Mouse (Mus musculus) left cerebral cortex, postnatal 14 days (tissue): ENCODE measurements around the gene Ska3. TPM values are rescaled to one million over a fixed set of nuclear protein-coding genes. Genes with fewer than 3 reads are reported as not detected.
"Not testable (repeated sequence)": the region's sequence is repeated elsewhere in the genome, so short reads cannot be mapped to it uniquely, and the experiment has no call there.

Experiments
- DNase-seq, 2 experiments: peaks; one replicate each; pipeline ENCODE4 v3.0.0; 2021 to 2022; ENCODE audit warnings: low spot score in 2 of 2, mixed read lengths in 1 of 2
- intact Hi-C: fragments of 180-260 bp; cut with DNase I; formaldehyde crosslinking; loops from one replicate; pipeline ENCODE4 v1.15.1; 2025
- long read RNA-seq, 2 experiments: library from polyadenylated mRNA; stranded (forward); transcript quantifications; one replicate each; pipeline ENCODE4 v2.0.0; 2021
- total RNA-seq, 2 experiments: library from RNA; stranded (reverse); gene quantifications; 2 replicates each; pipeline ENCODE4 v1.2.3; 2021

The Ska3 gene
- 1 to 10 TPM in 1 of 2 experiments, under 1 TPM in 1; 0.97 to 2.2 TPM for total RNA-seq
- long read RNA-seq, experiment 1, partial matches to known transcripts = 0 of 1 reads
- long read RNA-seq, experiment 1, other reads (novel, unspliced or antisense) = 0 of 1 reads
- long read RNA-seq, experiment 2 = 0 reads

GRCm38 (mm10) chr14:57825788-57826751 lies at the start of gene Ska3, which contains the start of gene Mrpl57:
Gene Ska3, minus strand, starts transcription at chr14:57826185.
Gene Mrpl57, plus strand, starts transcription at chr14:57826234.
- intact Hi-C loops = no loop called here
- DNase-seq = peak; percentile 92 to 93

DNA sequence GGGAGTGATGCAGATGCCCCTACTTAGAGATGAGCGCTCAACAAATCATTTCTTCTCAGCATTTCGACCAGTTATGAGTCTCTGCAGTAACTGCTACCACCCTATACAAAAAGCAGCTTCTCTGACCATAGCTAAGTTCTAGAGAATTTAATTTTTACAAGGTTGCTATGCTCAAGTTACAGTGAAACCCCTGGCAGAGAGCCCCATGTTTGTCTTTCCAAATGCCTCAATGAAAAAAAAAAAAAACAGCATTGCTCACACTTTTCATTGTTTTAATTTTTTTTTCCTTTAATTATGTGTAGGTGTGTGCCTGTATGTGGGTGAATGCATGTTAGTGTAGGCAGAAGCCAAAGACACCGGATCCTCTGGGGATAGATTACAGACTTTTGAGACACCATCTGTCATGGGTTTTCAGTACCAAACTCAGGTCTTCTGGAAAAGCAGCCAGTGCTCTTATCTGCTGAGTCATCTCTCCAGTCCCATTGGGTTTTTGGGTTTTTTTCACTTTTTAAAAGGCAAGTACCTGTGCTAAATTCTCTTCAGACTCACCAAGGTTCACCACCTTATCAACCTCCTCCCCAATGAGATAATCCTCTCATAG lies 40.8 kb upstream of the Ska3 start:
- intact Hi-C loops = no loop called here
- DNase-seq = no peak

DNA sequence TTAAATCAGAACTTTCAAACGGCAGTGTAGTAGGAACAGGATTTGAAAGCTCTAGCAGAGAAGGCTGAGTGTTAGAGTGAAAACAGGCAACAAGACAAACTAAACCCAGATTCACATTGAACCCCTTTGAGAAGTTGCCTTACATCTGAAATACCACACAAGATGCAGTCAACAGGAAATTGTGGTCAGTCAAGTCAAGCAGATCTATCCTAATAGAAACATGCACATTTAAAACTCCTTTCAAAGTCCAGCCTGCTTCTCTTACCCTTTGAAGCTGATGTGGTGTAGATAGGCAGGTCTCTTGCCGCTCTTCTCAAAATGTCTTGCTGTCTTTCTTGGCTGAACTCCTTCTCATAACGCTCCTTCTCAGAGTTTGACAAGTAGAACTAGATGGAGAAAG lies 39.3 kb upstream of the Ska3 start:
- intact Hi-C loops = no loop called here
- no peak for DNase-seq

DNA sequence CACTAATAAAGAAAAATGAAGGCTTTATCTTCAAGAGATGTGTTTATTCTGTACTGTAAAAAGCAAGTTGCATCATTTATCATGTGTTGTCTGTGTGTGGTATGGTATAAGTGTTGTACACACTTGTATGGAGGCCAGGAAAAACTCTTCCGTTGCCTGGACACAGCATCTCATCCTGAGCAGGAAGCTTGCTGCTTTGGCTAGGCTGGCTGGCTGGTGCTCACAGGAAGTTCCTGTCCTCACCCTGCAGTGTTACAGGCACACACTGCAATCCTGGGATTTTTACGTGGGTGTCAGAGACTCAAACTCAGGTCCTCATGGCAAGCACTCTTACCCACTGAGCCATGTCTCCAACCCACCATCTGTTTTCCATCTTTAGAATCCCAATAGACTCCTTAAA lies 37.1 kb upstream of the Ska3 start:
- intact Hi-C loops = no loop called here

DNA sequence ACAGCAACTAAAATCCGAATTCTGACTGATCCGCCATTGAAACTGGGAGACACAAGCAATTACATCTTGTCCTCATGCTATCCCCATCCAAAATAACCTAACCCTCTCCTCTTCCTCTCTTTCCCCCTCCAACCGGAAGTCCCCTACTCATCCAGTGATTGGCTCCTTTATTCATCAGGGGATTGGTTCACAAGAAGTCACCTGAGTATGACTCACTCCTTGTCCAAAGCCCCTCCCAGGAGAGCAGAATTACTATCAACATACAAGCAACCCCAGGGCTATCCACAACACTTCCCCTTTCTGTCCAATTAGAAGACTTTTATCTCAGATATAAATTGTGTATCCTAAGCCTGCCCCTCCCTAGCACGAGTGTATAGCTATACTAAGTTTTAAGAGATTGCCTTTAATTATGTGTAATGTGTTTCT lies 36.0 kb upstream of the Ska3 start:
- DNase-seq = no peak
- intact Hi-C loops = no loop called here

More for the DNA sequence above, 37.1 kb upstream of the Ska3 start:
- DNase-seq = no peak

DNA sequence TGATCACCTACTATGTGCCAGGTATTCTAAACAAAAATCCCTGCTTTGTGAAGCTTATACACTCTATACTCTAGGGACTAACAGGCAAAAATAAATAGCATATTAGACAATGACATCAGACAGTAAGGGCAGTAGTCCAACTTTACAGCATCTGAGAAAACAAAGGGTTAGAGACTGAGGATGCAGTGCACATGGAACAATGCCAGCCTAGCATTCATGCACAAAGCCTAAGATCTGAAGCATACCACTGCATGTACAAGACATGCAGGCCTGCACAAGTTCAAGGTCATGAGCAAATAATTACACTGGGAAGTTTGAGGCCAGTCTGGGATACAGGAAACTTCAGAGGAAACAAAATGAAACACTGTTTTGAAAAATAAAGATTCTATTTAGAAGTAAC lies 33.5 kb upstream of the Ska3 start:
- intact Hi-C loops = no loop called here
- DNase-seq = no peak

DNA sequence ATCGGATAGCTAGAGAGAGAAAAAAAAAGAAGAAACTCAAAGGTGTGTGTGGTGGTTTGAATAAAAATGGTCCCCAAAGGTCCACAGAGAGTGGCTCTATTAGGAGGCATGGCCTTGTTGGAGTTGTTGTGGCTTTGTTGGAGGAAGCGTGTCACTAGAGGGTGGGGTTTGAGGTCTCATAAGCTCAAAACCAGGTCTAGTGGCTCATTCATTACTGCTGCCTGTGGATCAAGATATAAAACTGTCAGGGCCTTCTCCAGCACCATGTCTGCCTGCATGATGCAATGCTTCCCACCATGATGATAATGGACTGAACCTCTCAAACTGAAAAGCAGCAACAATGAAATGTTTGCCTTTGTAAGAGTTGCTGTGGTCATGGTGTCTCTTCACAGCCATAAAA lies 32.6 kb upstream of the Ska3 start:
- intact Hi-C loops = no loop called here
- no peak for DNase-seq

GRCm38 (mm10) chr14:57856037-57856436 lies 30.1 kb upstream of the Ska3 start:
- intact Hi-C loops, DNase-seq: not testable (repeated sequence)

- DNase-seq = no peak
- intact Hi-C loops = no loop called here
These were observed 27.0 kb upstream of the Ska3 start for GRCm38 (mm10) chr14:57852961-57853360.

DNA sequence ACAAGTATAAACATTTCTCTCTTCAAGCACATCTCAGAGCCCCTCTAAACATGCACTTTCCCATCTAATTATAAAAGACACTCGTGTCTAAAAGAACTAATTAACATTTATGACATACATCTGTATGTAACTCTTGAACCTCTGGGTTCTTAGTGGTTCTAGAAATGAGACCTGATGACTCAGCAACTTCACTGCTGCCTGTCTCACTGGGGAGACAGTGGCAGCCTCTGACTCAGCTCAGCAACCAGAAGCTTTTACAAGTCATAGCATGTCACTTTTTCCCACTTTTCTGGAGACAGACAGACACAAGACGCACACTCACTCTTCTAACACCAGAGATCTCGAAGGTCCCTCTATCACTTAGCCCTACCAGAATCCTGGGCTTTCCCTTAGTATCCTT lies 24.3 kb upstream of the Ska3 start:
- no peak for DNase-seq
- intact Hi-C loops = no loop called here

- no peak for DNase-seq
- intact Hi-C loops = no loop called here
These were observed 22.7 kb upstream of the Ska3 start for GRCm38 (mm10) chr14:57848646-57849045.

GRCm38 (mm10) chr14:57848061-57848460 lies 22.1 kb upstream of the Ska3 start:
- intact Hi-C loops, DNase-seq: not testable (repeated sequence)

- DNase-seq = no peak
- intact Hi-C loops = no loop called here
These were observed 18.6 kb upstream of the Ska3 start for GRCm38 (mm10) chr14:57844535-57844934.

- DNase-seq = no peak
- intact Hi-C loops = no loop called here
These were observed 9.2 kb upstream of the Ska3 start for GRCm38 (mm10) chr14:57835157-57835556.

GRCm38 (mm10) chr14:57833526-57833925 lies 7.5 kb upstream of the Ska3 start:
- intact Hi-C loops = no loop called here
- no peak for DNase-seq

GRCm38 (mm10) chr14:57827284-57827683 lies 1.3 kb upstream of the Ska3 start:
- intact Hi-C loops = no loop called here
- no peak for DNase-seq

GRCm38 (mm10) chr14:57820839-57821238 lies 5.1 kb downstream of the Ska3 start:
- DNase-seq = no peak
- intact Hi-C loops = no loop called here

DNA sequence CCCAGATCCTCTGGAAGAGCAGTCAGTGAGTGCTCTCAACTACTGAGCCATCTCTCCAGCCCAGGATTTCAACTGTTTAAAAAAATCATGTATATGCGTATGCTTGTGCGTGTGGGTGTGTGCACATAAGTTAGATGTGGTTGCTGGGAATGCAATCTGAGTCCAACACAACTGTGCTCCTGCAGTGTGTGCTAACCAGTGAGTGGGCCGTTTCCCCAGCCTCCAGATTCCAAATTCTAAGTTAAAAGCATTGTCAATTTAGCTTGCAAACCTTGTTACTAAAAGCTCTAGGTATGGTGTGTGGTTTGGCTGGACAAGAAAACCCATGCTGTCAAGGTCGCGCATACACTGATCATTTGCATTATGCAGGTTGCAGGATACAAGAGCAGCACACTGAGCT lies 14.1 kb downstream of the Ska3 start:
- intact Hi-C loops = no loop called here
- no peak for DNase-seq

DNA sequence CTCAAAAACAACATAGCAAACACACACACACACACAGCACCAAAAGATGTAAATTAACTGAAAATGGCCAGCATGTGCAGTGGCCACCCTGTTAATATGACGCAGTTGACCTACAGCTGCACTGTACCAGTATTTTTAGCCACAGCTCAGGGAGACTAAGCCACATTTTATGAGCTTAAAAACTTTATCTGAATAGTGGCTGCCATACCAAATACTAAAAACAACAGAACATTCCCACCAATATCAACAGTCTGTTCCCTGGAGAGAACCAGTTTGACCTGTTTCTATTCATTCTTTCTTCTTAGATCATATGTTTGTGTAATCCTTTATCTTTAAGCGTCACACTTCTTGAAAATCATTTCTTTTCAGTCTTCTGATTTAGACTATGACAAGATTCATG lies 15.1 kb downstream of the Ska3 start:
- intact Hi-C loops = no loop called here
- no peak for DNase-seq

GRCm38 (mm10) chr14:57808558-57808957 lies 17.4 kb downstream of the Ska3 start:
- intact Hi-C loops = no loop called here
- no peak for DNase-seq

- intact Hi-C loops = no loop called here
- no peak for DNase-seq
These were observed 22.3 kb downstream of the Ska3 start for GRCm38 (mm10) chr14:57803731-57804130.
